Mouse (Mus musculus) urinary bladder, postnatal 14 days (tissue): ENCODE data around the gene Zfp949.
"Not testable (repeated sequence)": the region's sequence is repeated elsewhere in the genome, so short reads cannot be mapped to it uniquely, and the experiment has no call there.

Experiments used
- DNase-seq: peaks from one replicate; pipeline ENCODE4 v3.0.0; 2021; ENCODE audit warnings: low spot score

The Zfp949 gene

DNA sequence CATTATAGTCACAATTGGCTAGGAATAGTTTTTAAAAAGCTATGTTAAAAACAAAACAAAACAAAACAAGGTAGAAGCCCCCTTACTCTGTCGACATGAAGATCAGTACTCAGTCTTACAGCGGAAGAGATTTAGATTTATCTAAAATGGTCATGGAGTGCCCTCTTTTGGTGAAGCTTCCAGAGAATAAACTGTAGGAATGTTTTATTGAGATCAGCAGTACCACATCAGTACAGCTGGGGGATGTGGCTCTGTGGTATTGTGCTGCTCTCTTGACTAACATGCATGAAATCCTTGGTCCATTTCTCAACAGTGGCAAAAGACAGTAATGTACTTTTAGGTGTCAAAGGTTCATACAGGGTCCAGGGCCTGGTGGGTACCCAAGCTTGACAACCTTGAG, 5.0 kb upstream of the Zfp949 start:
- DNase-seq, result no peak

DNA sequence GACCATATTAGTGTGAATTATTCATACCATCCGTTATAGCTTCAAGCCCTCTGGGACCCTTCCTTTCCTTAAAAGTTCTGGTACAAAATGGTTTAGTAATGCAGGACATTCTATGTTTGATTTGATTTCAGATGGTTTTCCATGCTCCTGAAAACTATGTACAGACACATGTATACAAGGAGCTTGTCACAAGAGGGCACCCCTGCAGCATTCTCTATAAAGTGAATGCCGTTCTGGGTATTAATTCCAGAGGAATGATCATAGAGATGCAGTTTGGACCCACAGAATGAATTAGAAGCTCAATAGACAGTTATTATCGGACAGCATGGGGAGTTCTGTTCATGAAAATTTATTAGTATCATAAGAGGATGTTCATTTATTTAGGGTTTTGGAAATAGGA, 2.3 kb upstream of the Zfp949 start:
- peak; percentile 23 for DNase-seq

DNA sequence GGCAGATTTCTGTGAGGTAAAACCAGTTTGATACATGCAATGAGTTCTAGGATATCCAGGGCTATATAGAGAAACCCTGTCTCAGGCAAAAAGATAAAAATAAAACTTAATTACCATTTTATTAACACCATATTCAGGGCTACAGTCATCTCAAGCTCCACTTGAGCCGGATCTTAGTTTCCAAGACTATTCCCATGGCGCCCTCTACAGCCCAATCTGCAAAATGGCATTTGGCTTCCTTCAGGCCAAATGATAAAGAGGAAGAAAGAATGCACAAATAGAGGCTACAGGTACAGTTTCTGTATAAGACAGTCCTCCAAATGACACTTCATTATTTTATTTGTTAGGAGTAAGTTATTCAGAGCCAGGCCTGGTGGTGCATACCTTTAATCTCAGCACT, 1.7 kb upstream of the Zfp949 start:
- peak; percentile 47 for DNase-seq

DNA sequence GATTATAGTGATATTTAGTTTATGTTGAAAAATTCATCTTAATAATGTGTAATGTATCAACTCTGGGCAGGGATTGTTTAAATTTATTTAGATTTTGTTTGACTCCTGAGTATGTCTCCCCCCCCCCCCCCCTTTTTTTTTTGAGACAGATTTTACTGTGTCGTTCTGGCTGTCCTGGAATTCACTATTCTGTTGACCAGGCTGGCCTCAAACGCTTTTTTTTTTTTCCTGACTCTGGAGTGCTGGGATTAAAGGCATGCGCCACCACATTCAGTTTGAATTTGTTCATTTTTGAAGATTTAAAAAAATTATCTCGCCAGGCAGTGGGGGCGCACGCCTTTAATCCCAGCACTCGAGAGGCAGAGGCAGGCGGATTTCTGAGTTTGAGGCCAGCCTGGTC, 1.2 kb upstream of the Zfp949 start:
- DNase-seq, result no peak

DNA sequence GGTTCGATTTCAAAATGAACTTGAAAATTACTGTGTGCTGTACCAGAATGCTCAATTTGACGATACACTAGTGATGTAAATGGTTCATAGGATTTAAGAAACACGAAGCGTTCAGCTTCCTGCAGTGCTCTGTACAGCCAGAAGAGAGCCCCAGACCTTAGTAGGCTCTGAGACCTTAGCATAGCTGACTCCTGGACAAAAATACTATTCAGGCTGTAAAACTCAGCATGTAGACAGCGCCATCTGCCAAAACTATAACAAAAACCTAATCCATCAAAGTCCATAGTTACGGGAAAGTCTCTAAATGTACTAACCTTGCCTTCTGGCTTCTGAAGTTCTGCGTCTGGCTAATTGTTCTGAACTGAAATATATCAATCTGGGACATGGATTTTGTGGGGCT, 550 bp upstream of the Zfp949 start:
- no peak for DNase-seq

DNA sequence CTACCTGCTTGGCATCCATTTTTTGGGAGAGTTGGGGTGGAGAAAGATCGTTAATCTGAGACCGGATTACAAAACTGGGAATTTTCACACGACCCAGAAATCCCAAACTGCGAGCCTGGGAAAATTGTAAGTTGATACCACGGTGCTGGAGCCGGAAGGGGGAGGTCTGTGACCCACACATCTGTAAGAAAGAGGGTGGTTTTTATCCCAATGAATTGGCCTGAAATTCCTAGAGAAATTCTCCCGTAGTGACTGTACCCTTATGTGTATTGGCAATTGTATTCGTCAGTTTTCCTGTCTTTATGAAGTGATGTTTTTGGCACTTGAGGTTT, 760 bp downstream of the Zfp949 start:
- no peak for DNase-seq

DNA sequence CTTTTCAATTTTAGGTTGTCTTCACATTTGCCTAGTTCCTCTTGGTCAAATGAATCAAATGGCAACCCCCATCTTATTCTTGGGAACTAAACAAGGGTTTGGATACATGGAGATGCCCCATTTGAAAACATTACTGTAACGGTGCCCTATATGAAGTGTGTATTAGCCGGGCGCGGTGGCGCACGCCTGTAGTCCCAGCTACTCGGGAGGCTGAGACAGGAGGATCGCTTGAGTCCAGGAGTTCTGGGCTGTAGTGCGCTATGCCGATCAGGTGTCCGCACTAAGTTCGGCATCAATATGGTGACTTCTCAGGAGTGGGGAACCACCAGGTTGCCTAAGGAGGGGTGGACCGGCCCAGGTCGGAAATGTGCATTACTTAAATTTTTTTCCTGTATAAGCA, 5.3 kb downstream of the Zfp949 start:
- no peak for DNase-seq

DNA sequence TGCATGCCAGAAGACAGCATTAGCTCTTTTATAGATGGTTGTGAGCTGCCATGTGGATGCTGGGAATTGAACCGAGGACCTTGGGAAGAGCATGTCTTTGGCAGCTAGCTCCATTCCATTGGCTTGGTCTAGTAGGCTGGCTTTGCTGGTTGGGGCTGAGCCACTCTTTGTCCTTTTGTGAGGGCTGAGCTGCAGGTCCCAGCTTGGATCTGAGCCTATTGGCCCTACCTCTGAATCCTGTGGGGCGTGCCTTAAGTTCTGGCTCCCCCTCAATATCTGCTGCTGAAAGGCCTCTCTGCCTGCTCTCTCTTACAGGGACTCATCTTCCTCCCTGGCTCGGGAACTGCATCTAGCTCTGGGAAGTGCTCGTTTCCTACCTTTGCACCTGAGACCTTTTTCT, 10.3 kb downstream of the Zfp949 start:
- DNase-seq, result no peak

DNA sequence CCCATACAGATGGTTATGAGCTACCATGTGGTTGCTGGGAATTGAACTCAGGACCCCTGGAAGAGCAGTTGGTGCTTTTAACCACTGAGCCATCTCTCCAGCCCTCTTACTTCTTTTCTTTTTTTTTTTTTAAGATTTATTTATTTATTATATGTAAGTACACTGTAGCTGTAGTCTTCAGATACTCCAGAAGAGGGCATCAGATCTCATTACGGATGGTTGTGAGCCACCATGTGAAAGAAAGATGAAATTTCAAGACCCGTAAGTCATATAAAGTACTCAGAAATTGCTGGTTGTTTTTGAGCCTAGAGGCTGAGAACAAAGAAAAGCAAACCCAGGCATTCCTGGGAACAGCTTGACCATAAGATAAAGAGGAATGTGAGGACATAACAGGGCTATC, 13.7 kb downstream of the Zfp949 start:
- DNase-seq, result not testable (repeated sequence)

DNA sequence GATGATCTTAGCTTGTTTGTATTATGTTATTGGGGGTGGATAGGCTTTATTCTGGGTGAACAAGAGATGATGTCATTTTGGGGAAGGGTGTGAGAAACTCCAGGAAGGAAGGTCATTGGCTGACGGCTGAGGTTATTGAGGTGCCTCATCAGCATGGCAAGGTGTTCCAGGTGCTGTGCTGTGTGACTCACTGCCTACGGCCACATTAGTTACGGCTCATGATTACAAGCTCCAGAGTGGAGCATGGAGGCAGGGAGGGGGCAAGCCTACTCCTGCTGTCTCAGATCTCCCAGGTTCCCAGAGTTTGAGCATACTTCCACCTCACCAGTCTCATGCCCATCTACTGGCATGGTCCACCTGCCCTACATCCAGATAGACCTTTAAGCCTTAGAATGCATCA, 22.7 kb downstream of the Zfp949 start:
- DNase-seq, result not testable (repeated sequence)

DNA sequence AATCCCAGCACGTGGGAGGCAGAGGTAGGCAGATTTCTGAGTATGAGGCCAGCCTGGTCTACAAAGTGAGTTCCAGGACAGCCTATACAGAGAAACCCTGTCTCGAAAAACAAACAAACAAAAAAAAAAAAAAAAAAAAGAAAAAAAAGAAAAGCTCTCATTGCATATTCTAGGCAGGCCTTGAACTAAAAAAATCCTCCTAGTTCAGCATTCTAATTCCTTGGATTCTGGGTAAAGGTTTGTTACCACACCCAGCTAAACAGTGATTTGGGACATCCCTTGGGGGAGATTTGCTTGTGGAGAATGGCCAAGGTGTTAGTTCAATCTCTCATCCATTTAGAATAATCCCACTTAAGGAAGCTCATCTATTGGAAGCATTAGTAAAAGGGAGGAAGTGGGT, 32.8 kb downstream of the Zfp949 start, which contains the start of gene Trim43a:
Gene Trim43a (plus strand): TSS at position 301 of the 400 bp plus-strand sequence.
- not testable (repeated sequence) for DNase-seq

DNA sequence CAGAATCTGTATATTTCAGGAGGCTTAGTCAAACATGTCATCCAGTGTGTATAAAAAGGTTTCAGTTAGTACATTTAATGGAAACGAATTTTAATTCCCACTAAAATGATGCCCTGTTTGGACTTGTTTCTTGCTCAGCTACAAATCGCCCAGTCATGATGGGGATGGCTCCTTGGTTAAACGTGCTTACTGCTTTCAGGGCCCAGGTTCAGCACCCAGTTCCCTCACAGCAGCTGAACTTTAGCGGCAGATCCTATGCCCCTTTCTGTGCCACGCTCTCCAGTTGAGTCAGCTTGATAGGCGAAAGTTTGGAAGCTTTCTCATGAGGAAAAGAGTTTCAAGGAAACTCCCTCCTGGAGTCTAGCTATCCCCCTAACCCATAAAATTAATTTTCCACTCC, 45.9 kb downstream of the Zfp949 start:
- not testable (repeated sequence) for DNase-seq

DNA sequence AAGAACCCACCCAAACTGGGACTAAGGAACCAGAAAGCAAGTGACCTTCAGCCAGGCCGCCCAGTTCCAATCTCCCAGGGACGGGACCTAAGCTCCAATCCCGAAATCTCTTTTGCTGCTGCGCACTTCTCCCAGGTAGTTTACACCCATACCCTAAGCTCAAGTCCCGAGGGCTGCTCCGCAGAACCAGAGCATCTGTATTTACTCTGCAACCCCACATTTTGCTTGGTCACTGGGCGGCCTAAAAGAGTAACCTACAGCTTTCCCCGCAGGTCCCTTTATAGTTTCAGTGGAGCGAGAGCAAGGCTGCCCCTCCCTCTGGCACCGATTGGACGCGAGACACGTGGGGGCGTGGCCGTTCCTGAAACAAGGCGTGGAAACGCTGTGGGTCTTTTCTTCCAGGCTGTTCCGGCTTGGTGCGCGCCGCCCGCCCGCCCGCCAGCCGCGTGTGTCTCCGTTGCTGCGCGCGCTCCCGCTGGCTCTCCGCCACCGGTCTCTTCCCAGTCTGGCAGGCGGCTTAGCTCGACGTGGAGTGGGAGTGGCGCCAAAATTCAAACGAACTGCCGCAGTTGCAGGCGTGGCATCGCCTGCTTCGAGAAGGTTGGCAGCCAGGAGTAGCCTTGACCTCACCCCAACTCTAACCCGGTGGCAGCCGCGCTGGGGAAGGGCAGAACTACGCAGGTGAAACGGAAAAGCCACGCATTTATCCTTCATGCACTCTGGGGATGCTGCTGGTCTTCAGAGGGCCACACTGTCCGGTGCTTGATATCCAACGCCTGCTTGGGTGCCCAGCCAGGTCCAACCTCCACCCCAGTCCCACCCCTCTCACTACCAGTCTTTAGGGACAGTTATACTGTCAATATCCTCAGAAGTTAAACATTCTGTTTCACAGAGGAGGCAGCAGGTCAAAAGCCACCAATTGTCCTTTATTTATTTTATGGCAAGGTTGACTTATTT, 51.7 kb downstream of the Zfp949 start:
- DNase-seq, result peak; percentile 99
